Mouse (Mus musculus): Measurements from ENCODE around the gene Gm42906.

- TF ChIP-seq CTCF (IDR thresholded peaks at IDR 0.05; ENCODE audit: low read depth) (no peak), EP300 (IDR thresholded peaks at IDR 0.05; ENCODE audit: low read depth) (no peak)
Measured at GRCm38 (mm10) chr5:151018450-151018849, 409.5 kb downstream of the Gm42906 start.

Measured in liver, postnatal 0 days (tissue).